Comparison of ENCODE assay signal across 17 mouse cellular contexts in the genomic region with DNA sequence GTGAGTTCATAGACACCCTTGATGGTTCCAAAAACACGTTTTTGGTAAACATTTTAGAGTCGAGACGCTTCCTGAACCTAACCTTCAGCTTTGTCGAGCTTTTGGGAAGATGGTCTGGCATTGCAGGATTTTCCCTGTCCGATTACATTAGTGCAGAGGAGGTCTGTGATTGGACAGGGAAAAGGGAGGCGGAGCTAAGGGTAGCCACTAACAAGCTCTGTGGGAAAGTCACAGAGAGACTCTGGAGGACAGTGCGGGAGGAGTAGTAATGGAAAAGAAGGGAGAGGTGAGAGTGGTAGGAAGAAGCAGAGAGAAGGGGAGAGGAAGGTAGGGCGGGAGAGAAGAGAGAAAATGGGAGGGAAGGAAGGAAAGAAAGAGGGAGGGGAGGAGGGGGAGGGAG.
DNase-seq lines count a peak whose midpoint lies in the region; ATAC-seq and TF ChIP-seq lines count a peak whose summit lies in the region.
"Had no signal": no experiment of that assay in that cellular context is flagged by ENCODE, and none has a peak within 500 bp of the region (broad histone marks: within the 10 kb centered on the region; RNA-seq: fewer than 3 reads in every experiment).

No protein-coding gene starts in this region.

- no peak for DNase-seq in forebrain, embryonic 10.5 days (ENCODE audit: extremely low spot score, low spot score)
- peak; percentile 78 for DNase-seq in R1 (ENCODE audit: low read depth, low spot score)
- DNase-seq in cerebellum, postnatal 25 days: no peak
- DNase-seq: cerebellum, adult 2 months; right cerebral cortex, adult 18-20 months; spleen, adult 18-20 months; thymus, postnatal 36 days had no signal

- no peak overlapping the region for H3K27ac ChIP-seq in forebrain, embryonic 10.5 days
- no peak overlapping the region for H3K27ac ChIP-seq in forebrain, embryonic 13.5 days
- no peak overlapping the region for H3K27ac ChIP-seq in intestine, embryonic 15.5 days
- H3K27ac ChIP-seq in intestine, postnatal 0 days (ENCODE audit: low read depth, low read length): no peak overlapping the region
- H3K27ac ChIP-seq in neural tube, embryonic 13.5 days (replicated peaks): no peak overlapping the region
- H3K27ac ChIP-seq: embryonic facial prominence, embryonic 10.5 days; hindbrain, embryonic 15.5 days had no signal

- no peaks in the 10 kb centered on the region for H3K27me3 ChIP-seq in forebrain, embryonic 10.5 days (ENCODE audit: poor library complexity, severe bottlenecking)
- H3K27me3 ChIP-seq in forebrain, embryonic 13.5 days: no peaks in the 10 kb centered on the region
- H3K27me3 ChIP-seq in intestine, embryonic 15.5 days (replicated peaks): no peaks in the 10 kb centered on the region
- no peaks in the 10 kb centered on the region for H3K27me3 ChIP-seq in intestine, postnatal 0 days (replicated peaks; ENCODE audit: control insufficient read depth, insufficient read depth, low read length)
- no peaks in the 10 kb centered on the region for H3K27me3 ChIP-seq in neural tube, embryonic 13.5 days
- H3K27me3 ChIP-seq: hindbrain, embryonic 15.5 days; megakaryocyte, embryonic 14.5 days had no signal

- WGBS in forebrain, embryonic 10.5 days: 49% methylated on average over 8 of the region's 8 CpGs
- 34% methylated on average over 8 of the region's 8 CpGs for WGBS in forebrain, embryonic 13.5 days
- 38% methylated on average over 8 of the region's 8 CpGs for WGBS in intestine, embryonic 15.5 days
- whole genome bisulfite sequencing in intestine, postnatal 0 days: 44% methylated on average over 8 of the region's 8 CpGs
- WGBS in neural tube, embryonic 13.5 days: 38% methylated on average over 8 of the region's 8 CpGs

- peaks cover 8% of the 10 kb centered on the region; the same call in 1 of the 2 replicates for H3K4me1 ChIP-seq in forebrain, embryonic 10.5 days
- H3K4me1 ChIP-seq in forebrain, embryonic 13.5 days: no peaks in the 10 kb centered on the region
- 0 out of 2 replicates have a peak, but pooled peaks cover 3% of the 10 kb centered on the region for H3K4me1 ChIP-seq in intestine, embryonic 15.5 days (replicated peaks)
- H3K4me1 ChIP-seq in intestine, postnatal 0 days (replicated peaks; ENCODE audit: control insufficient read depth, insufficient read depth, low read length): no peaks in the 10 kb centered on the region
- H3K4me1 ChIP-seq in neural tube, embryonic 13.5 days (replicated peaks): 0 out of 2 replicates have a peak, but pooled peaks cover 4% of the 10 kb centered on the region
- H3K4me1 ChIP-seq: megakaryocyte, embryonic 14.5 days had no signal

- no peaks in the 10 kb centered on the region for H3K9me3 ChIP-seq in forebrain, embryonic 10.5 days
- no peaks in the 10 kb centered on the region for H3K9me3 ChIP-seq in forebrain, embryonic 13.5 days (replicated peaks)
- no peaks in the 10 kb centered on the region for H3K9me3 ChIP-seq in intestine, embryonic 15.5 days
- no peaks in the 10 kb centered on the region for H3K9me3 ChIP-seq in intestine, postnatal 0 days (ENCODE audit: control insufficient read depth)
- no peaks in the 10 kb centered on the region for H3K9me3 ChIP-seq in neural tube, embryonic 13.5 days
- H3K9me3 ChIP-seq: embryonic facial prominence, embryonic 10.5 days; hindbrain, embryonic 15.5 days had no signal

- no peak for TF ChIP-seq CTCF in intestine, postnatal 0 days (IDR thresholded peaks at IDR 0.05; ENCODE audit: low read depth)

- no peak overlapping the region for H3K9ac ChIP-seq in forebrain, embryonic 13.5 days
- H3K9ac ChIP-seq in intestine, embryonic 15.5 days: no peak overlapping the region
- no peak overlapping the region for H3K9ac ChIP-seq in intestine, postnatal 0 days (ENCODE audit: low read depth, low read length)
- H3K9ac ChIP-seq in neural tube, embryonic 13.5 days: no peak overlapping the region
- H3K9ac ChIP-seq: hindbrain, embryonic 15.5 days had no signal

- H3K4me3 ChIP-seq in forebrain, embryonic 10.5 days: peak overlapping the region; percentile 14; the same call in 1 of the 2 replicates
- no peak overlapping the region for H3K4me3 ChIP-seq in forebrain, embryonic 13.5 days
- H3K4me3 ChIP-seq in intestine, embryonic 15.5 days (replicated peaks): no peak overlapping the region
- no peak overlapping the region for H3K4me3 ChIP-seq in intestine, postnatal 0 days (ENCODE audit: low read depth, low read length)
- no peak overlapping the region for H3K4me3 ChIP-seq in neural tube, embryonic 13.5 days
- H3K4me3 ChIP-seq: embryonic facial prominence, embryonic 10.5 days; hindbrain, embryonic 15.5 days; megakaryocyte, embryonic 14.5 days had no signal

- H3K36me3 ChIP-seq in forebrain, embryonic 10.5 days (replicated peaks): no peaks in the 10 kb centered on the region
- H3K36me3 ChIP-seq in forebrain, embryonic 13.5 days (ENCODE audit: poor library complexity, severe bottlenecking): no peaks in the 10 kb centered on the region
- H3K36me3 ChIP-seq in intestine, embryonic 15.5 days: no peaks in the 10 kb centered on the region
- no peaks in the 10 kb centered on the region for H3K36me3 ChIP-seq in intestine, postnatal 0 days (ENCODE audit: control insufficient read depth, insufficient read depth)
- no peaks in the 10 kb centered on the region for H3K36me3 ChIP-seq in neural tube, embryonic 13.5 days
- H3K36me3 ChIP-seq: embryonic facial prominence, embryonic 10.5 days; hindbrain, embryonic 15.5 days had no signal

- no peak for ATAC-seq in forebrain, embryonic 13.5 days
- peak; percentile 36; the same call in 1 of the 2 replicates for ATAC-seq in intestine, embryonic 15.5 days
- no peak for ATAC-seq in intestine, postnatal 0 days
- peak; percentile 75; the same call in 1 of the 2 replicates for ATAC-seq in neural tube, embryonic 13.5 days (ENCODE audit: low read depth)
- no peak for ATAC-seq in CD4-positive, CD25-positive, alpha-beta regulatory T cell, adult 4 months
- ATAC-seq: lung, postnatal 0 days had no signal

- no peak overlapping the region for H3K4me2 ChIP-seq in forebrain, embryonic 13.5 days
- no peak overlapping the region for H3K4me2 ChIP-seq in intestine, embryonic 15.5 days (replicated peaks)
- H3K4me2 ChIP-seq in intestine, postnatal 0 days (replicated peaks; ENCODE audit: low read depth): no peak overlapping the region
- H3K4me2 ChIP-seq in neural tube, embryonic 13.5 days: peak overlapping the region; percentile 32; the same call in 1 of the 2 replicates
- H3K4me2 ChIP-seq: hindbrain, embryonic 15.5 days; liver, embryonic 11.5 days had no signal

Comparison
In these comparisons a context has a peak if more than half of its experiments do, and no peak if none do; other contexts are left out.
1. ATAC-seq: peak in intestine, embryonic 15.5 days (single experiment) and neural tube, embryonic 13.5 days (single experiment); none in forebrain, embryonic 13.5 days (single experiment), intestine, postnatal 0 days (single experiment) and CD4-positive, CD25-positive, alpha-beta regulatory T cell, adult 4 months (single experiment).